Mouse (Mus musculus): ENCODE measurements around the gene Olfr1206.

The Olfr1206 gene

DNA sequence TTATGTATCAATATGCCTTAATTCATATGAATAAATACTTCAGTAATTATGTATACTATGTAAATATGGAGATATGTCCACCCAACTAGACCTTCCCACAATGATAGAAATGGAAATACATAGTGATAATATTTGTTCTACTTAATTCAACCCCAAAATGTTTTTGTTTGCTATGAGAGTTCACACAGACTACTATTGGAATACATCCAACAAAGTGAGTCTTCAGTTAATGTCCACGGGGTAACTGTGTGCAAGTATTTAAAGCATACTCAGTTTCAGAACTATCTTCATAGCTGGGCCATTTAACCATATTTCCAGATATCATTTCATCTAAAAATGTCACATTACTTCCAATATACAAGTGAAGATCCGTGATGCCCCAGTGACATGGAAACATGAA is at the start of gene Olfr1206:
Gene Olfr1206 (plus strand): TSS at position 301 of the 400 bp plus-strand sequence.
- DNase-seq (ENCODE audit: low spot score): no peak

DNA sequence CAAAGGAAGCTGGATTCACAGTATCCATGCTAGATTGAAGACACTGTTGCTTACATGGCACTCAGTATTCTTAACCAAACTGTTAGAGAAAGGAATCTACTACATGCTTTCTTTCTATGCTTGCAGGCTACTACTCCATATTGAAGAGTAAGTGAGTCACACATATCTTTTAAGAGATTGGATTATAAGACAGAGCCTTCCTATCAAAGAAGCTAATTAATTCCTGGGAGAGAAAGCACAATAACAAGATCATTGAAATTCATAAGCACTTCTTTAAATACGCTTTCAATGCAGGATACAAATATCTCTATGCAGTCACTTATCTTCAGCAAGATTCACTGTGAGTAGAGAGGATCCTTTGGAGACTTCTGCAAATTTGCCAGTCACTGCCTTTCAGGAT is 48.8 kb upstream of the Olfr1206 start, which contains the start of gene Olfr1202:
Gene Olfr1202 (plus strand): TSS at position 301 of the 400 bp plus-strand sequence.
- no peak for DNase-seq (ENCODE audit: low spot score)

DNA sequence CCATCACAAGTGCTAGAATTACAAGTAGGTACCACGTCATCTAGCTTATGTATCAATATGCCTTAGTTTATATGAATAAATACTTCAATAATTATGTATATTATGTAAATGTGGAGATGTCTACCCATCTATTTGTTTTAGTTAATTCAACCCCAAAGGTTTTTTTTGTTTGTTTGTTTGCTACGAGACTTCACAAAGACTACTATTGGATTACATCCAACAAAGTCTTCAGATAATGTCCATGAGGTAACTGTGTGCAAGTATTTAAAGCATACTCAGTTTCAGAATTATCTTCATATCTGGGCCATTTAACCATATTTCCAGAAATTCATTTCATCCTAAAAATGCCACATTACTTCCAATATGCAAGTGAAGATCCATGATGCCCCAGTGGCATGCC is 33.6 kb upstream of the Olfr1206 start, which contains the start of gene Olfr1205:
Gene Olfr1205 (plus strand): TSS at position 301 of the 400 bp plus-strand sequence.
- DNase-seq (ENCODE audit: low spot score): no peak

DNA sequence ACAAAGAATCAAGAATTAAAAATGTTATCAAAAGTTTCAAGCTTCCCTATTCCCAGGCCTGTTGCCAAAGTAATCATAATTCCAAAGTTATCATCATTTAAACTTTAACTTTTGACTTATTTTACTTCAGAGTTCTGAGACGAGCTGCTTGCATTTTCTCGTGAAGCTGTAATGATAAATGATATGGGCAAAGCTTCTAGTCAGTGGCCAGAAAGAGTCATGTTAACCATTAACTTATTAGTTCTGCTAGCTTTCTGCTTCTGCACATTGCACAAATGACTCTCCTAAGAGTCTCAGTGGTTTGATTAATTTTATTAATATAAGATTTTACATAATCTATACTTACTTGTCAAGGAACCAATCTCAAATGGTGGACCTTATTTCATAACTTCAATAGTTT is 24.6 kb upstream of the Olfr1206 start:
- no peak for DNase-seq (ENCODE audit: low spot score)

DNA sequence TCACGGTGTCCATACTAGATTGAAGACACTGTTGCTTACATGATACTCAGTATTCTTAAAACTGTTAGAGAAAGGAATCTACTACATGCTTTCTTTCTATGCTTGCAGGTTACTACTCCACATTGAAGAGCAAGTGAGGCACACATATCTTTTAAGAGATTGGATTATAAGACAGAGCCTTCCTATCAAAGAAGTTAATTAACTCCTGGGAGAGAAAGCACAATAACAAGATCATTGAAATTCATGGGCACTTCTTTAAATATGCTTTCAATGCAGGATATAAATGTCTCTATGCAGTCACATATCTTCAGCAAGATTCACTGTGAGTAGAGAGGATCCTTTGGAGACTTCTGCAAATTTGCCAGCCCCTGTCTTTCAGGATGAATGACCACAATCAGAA is 14.0 kb upstream of the Olfr1206 start, which contains the start of gene Olfr1204:
Gene Olfr1204 (plus strand): TSS at position 301 of the 400 bp plus-strand sequence.
- no peak for DNase-seq (ENCODE audit: low spot score)

DNA sequence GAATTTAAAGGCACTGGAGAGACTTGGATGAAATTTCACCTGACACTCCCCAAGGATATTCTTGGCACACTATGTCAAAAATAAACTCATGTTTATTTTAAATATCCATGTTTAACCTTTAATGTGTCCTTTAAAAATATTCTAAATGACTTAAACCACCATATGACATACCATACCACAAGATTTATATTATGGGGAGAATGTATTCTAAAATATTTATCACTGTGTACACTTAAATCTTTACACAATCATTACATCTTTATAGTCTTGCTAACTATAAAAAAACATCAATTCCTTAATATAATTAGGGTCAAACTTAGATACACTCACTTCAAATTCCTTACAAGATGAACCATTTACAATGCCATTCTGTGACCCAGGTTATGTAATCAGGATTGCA is 39.2 kb downstream of the Olfr1206 start, which contains the start of gene Olfr1208:
Gene Olfr1208 (minus strand): TSS at position 101 of the 400 bp plus-strand sequence.
- DNase-seq (ENCODE audit: low spot score): no peak

DNA sequence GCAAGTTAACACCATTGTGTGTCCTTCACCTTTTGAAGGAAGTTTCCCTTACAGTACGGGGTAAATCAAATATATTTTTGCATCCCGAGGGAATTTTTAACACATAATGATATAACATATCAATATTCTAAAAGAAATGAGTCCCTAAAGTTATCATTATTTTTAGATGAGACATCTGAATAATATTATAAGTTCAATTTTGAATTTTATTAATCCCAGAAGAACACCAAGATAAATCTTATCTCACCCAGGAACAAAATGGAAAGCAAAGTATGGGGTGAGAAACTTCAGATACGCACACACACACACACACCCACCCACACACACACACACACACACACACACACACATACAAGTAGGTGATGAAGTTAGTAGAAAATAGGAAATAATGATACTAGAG is 52.0 kb downstream of the Olfr1206 start, which contains the start of gene Olfr1209:
Gene Olfr1209 (minus strand): TSS at position 101 of the 400 bp plus-strand sequence.
- DNase-seq (ENCODE audit: low spot score): no peak

Data from left cerebral cortex, adult 11 months (tissue).